Mouse (Mus musculus) cerebellum, postnatal 4 days (tissue): ENCODE data around the gene Tsen15.

Experiments used
- DNase-seq, 2 experiments: peaks; one replicate each; pipeline ENCODE4 v3.0.0; 2022; ENCODE audit warnings: low spot score in 2 of 2, mixed read lengths in 1 of 2

The Tsen15 gene

GRCm38 (mm10) chr1:152386188-152386835 is at the start of gene Tsen15:
TSS of gene Tsen15 (minus strand) at chr1:152386688.
- peak; percentile 53 to 78 for DNase-seq

GRCm38 (mm10) chr1:152434166-152434565 is 47.7 kb upstream of the Tsen15 start:
- DNase-seq = no peak

DNA sequence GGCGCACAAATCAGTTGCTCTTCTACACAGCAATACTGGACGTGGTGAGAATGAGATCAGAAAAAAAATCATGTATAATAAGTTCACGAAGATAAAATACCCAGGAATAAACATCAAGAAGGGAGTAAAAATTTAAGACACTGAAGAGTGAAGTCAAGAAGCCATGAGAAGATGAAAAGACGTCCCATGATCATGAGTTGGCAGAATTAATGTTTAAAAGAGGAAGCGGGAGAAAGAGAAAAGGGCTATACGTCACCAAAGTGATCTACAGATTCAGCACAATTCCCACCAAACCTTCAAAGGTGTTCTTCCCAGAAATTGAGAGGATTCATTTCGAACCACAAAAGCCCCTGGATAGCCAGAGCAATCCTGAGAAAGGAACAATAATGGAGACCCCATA is 43.3 kb upstream of the Tsen15 start:
- DNase-seq = no peak

DNA sequence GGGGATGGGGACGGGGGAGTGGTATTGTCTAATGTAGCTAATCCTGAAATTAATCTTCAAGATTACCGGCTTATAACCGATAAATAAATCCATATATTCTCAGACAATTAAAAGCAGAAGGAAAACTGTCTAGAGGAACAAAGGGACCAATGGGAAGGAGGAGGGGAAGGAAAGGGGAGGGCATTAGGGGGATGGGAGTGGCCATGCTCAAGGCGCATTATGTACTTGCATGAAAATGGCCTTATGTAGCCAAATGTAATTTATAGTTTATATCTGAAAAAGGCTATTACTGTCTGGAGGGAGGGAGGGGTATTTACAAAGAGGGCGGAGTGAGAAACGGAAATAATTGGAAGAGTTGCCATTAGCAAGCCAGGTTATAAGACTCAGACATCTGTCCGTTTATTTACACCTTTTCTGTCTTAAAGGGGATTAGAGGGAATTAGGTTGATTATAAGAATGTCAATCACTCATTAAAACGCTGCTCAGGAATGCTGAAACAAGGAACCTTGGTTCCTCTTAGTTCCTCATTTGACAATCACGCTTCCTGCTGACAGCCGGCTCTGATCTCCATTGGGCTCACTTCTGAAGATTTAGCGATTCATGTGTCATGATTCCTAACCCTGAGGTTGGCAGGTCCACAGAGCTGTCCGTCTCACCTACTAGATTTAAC is 41.6 kb upstream of the Tsen15 start:
- no peak for DNase-seq

- DNase-seq = no peak
These were observed 36.6 kb upstream of the Tsen15 start for GRCm38 (mm10) chr1:152423052-152423451.

DNA sequence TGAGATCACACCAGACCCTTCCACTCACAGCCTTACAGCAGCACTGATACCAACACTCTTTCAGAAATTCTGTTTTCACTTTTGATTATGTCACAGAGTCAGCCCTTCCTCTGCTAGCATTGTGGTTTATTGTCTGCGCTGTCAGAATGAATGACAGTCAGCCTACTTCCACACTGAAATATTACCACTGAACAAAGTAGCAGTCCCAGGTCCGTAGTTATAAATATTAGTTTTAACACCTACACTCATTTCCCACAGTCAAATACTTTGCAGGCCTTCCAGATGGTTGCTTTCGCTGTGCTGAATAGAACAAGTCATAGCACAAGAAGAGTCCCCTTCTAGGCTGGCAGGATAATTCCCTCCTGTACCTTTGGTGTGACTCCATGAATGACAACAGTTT is 35.8 kb upstream of the Tsen15 start:
- no peak for DNase-seq

DNA sequence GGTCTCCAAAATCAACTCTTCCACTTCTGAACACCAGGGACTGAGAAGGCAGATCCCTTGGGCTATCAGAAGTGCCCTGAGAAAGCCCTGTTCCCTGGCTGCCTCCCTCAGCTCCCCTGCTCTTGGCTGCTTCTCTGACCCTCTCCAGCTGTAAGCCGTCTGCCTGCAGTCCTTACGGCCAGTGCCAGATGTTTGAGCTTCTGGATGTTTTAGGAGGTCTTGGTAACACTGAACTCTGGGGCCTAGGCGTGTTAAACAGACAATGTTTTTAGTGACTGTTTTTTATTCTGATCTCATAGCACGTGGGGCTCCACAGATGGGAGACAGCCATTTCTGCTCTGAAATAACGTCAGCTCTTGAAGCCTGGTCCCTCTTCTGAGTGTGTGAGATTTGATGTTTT is 31.1 kb upstream of the Tsen15 start:
- no peak for DNase-seq

DNA sequence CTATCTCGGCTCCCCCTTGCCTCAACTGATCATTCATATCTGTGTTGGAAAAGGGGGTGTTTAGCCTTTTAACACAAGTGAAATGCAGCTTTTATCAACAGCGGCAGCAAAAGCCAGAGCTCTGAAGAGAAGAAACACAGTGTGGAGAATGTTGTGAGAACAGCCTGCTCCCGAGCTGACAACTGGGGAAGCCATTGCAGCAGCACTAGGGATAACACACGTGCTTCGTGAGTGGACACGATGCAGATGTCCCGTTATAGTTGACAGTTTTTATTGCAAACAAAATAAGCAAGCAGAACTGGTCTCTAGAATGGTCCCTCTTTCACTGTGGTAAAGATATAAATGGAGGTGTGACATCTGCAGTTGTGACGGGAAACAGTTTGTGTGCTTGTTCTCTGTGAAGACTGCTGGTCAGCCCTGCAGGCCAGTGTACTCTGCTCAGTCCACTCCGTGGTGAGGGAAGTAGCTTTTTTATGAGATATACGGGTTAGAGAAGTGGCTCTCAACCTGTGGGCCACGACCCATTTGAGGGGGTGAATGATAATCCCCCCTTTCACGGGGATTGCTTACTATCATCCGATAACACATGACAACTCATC is 29.9 kb upstream of the Tsen15 start:
- no peak for DNase-seq

- DNase-seq = peak in 1 of 2 experiments; percentile 27
These were observed 28.0 kb upstream of the Tsen15 start for GRCm38 (mm10) chr1:152414451-152414850.

GRCm38 (mm10) chr1:152413961-152414360 is 27.5 kb upstream of the Tsen15 start:
- no peak for DNase-seq

DNA sequence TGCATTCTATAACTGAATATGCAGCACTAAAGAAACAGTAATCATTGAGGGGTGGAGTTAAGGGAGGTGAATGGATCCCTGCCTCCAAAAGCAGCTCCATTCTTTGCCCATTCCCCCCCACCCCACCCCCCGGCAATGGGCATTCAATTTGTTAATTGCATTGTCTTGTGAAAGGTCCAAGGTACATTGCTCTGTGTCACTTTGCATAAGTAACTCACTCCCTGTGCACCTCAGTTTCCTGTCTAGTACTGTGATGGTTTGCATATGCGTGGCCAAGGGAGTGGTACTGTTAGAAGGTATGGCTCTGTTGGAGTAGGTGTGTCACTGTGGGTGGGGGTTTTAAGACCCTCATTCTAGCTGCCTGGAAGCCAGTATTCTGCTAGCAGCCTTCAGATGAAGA is 26.6 kb upstream of the Tsen15 start:
- no peak for DNase-seq

- DNase-seq = peak in 1 of 2 experiments; percentile 65
These were observed 24.2 kb upstream of the Tsen15 start for GRCm38 (mm10) chr1:152410657-152411056.

- no peak for DNase-seq
These were observed 22.9 kb upstream of the Tsen15 start for GRCm38 (mm10) chr1:152409356-152409755.

- peak in 1 of 2 experiments; percentile 13 for DNase-seq
These were observed 20.8 kb upstream of the Tsen15 start for GRCm38 (mm10) chr1:152407021-152407946.

DNA sequence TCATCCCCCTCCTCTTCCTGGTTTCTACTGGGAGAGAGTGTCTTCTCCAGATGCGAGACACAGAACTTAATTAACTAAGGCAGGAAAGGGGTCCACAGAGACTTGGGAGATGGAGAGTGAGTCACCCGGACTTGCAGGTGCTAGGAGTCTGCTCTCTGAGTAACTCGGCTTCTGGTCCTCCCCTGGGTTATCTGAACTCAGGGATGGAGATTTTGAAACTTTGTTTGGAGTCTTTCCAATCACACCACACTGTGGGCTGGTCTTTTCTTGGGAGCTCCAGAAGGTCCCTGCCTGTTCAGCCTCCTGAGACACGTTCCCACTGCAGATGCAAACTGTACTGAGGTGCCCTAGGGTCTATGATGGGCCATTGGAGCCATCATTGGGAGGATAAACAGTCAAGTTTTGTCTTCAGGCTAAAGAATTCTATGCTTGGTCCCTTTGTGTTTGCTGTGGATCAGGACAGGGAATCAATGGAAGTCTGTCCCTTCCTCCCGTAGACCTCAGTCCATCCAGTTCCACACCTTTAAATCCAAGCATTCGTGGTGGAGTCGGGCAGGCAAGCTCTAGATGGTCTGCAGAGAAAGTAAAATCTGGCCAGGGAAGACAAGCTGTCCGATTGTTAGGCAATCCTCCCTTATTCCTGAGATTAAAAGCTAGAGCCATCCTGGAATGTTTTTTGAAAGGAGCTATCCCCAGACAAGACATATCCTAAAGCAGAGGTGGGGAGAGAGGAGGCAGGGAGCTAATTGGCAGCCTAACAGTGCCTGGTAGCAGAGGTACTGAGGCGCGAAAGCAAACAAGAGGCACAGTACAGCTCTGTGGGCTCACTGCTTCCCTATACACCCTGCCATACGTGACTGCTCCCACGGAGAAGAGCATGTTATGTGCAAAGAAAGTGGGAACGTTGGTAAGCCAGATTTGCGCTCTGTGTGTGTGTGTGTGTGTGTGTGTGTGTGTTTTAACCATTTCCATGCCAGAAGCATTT is 14.4 kb upstream of the Tsen15 start:
- DNase-seq = peak in 1 of 2 experiments; percentile 11

DNA sequence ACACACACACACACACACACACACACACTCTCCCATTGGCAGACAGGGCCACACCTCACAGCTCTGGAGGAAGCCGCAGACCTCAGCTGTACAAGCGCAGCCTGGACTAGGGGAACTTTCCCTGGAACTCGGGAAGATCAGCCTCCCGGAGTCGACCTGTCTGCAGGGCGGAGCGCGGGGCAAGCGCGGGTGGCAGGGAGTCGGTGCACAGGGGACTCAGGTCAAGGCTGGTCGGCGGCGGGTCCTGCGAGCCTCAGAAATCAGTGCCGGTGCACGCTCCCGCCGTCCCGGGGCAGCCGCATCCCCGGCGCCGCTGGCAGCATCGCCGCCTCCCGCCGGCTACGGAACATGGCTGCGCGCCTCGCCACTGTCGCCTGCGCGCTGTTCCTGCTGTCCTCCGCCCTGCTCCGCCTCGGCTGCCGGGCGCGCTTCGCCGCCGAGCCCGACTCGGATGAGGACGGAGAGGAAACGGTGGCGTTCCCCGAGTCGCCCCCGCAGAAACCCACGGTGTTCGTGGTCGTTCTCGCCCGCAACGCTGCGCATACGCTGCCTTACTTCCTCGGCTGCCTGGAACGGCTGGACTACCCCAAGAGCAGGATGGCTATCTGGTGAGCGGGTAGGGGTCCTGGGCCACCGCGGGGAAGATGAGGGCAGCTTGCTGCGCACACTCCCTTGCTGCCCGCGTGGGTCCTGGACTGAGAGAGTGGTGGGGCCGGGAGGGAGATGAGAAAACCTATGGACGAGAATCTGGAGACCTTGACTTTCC is 13.5 kb upstream of the Tsen15 start, which contains the start of gene Colgalt2:
Gene Colgalt2 (plus strand): TSS at position 41 of the 766 bp plus-strand sequence.
- peak in 1 of 2 experiments; percentile 40 for DNase-seq

GRCm38 (mm10) chr1:152398708-152399107 is 12.2 kb upstream of the Tsen15 start:
- DNase-seq = no peak

DNA sequence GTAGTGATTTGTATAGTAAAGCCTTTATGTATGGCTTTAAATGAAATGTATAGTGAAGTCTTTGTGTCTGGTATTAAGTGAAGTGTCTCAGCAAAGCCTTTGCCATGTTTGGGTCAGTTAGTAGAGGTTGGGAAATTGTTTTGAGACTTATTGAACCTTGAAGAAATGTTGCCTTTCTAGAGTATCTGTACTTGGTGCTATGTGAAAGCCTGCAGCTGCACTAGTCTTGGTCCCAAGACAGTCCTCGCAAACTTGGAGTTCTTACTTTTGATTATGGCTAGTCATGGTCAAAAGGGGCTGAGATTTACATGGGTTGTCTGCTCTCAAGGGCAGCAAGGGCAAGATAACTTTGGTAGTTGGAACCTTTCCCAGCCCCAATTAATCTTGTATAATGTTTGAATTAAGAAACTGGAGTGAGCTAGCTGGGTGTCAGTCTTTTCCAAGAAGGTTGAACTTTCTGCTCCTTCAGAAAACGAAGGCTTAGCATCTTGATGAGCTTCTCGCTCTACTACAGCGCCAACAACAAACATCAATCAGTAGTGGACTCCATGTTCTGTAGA is 8.5 kb upstream of the Tsen15 start:
- no peak for DNase-seq

- no peak for DNase-seq
These were observed 7.6 kb upstream of the Tsen15 start for GRCm38 (mm10) chr1:152394137-152394536.

GRCm38 (mm10) chr1:152389271-152389670 is 2.8 kb upstream of the Tsen15 start:
- no peak for DNase-seq
